Mouse (Mus musculus): ENCODE measurements around the gene Ptgr1. TPM values are rescaled to one million over a fixed set of nuclear protein-coding genes. Genes with fewer than 3 reads are reported as not detected.

Ptgr1 gene
- polyA plus RNA-seq, 1 experiment from 2014 or later = 14.7 TPM

- peaks cover 17% of the 10 kb centered on the region for H3K4me1 ChIP-seq
- no peaks in the 10 kb centered on the region for H3K9me3 ChIP-seq (replicated peaks)
- H3K27me3 ChIP-seq (ENCODE audit: low read depth, poor library complexity, severe bottlenecking) = peaks cover 21% of the 10 kb centered on the region
- H3K36me3 ChIP-seq = no peaks in the 10 kb centered on the region
- H3K27ac ChIP-seq (replicated peaks) = no peak overlapping the region
- no peak for DNase-seq (ENCODE audit: low spot score)
- no peak overlapping the region for H3K4me3 ChIP-seq
Measured at GRCm38 (mm10) chr4:58941638-58942037, 45.3 kb downstream of the Ptgr1 start.

GRCm38 (mm10) chr4:58935846-58936245 is 51.1 kb downstream of the Ptgr1 start:
- no peak overlapping the region for H3K27ac ChIP-seq (replicated peaks)
- H3K27me3 ChIP-seq (ENCODE audit: low read depth, poor library complexity, severe bottlenecking) = no peaks in the 10 kb centered on the region
- no peak overlapping the region for H3K4me3 ChIP-seq
- H3K9me3 ChIP-seq (replicated peaks) = no peaks in the 10 kb centered on the region
- no peaks in the 10 kb centered on the region for H3K36me3 ChIP-seq
- DNase-seq (ENCODE audit: low spot score) = no peak
- WGBS = 73% methylated on average over 3 of the region's 3 CpGs
- H3K4me1 ChIP-seq = peaks cover 8% of the 10 kb centered on the region

- Histone ChIP-seq H3K36me3 (no peaks in the 10 kb centered on the region), H3K4me3 (no peak overlapping the region), H3K27me3 (ENCODE audit: low read depth, poor library complexity, severe bottlenecking) (no peaks in the 10 kb centered on the region), H3K9me3 (replicated peaks) (no peaks in the 10 kb centered on the region), H3K4me1 (peaks cover 8% of the 10 kb centered on the region), H3K27ac (replicated peaks) (no peak overlapping the region; the same call in 1 of the 2 replicates)
- WGBS = 48% methylated on average over 15 of the region's 15 CpGs
- no peak for DNase-seq (ENCODE audit: low spot score)
Measured at GRCm38 (mm10) chr4:58934746-58935476, 52.0 kb downstream of the Ptgr1 start.

DNA sequence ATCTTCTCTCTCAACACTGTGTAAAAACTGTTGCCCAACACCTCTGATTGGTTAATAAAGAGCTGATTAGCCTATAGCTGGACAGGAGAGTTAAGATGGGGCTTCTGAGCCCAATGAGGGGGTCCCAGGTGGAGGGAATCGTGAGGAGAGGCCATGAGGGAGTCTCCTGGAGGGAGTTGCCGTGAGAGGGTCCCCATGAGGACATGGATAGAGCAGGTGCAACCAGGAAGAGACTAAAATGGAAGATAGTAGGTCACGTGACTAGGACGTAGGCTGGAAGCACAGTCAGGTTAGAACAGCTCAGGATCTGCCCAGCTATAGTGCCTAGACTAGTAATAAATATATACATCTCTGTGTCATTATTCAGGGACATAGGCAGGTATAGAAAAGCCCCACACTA is 52.6 kb downstream of the Ptgr1 start:
- Histone ChIP-seq H3K27ac (replicated peaks) (no peak overlapping the region), H3K4me1 (peaks cover 8% of the 10 kb centered on the region), H3K36me3 (no peaks in the 10 kb centered on the region), H3K4me3 (no peak overlapping the region), H3K27me3 (ENCODE audit: low read depth, poor library complexity, severe bottlenecking) (no peaks in the 10 kb centered on the region), H3K9me3 (replicated peaks) (no peaks in the 10 kb centered on the region)
- no peak for DNase-seq (ENCODE audit: low spot score)
- 84% methylated on average over 4 of the region's 4 CpGs for WGBS

- 84% methylated on average over 6 of the region's 6 CpGs for WGBS
- Histone ChIP-seq H3K27ac (replicated peaks) (no peak overlapping the region), H3K4me1 (peaks cover 8% of the 10 kb centered on the region), H3K36me3 (no peaks in the 10 kb centered on the region), H3K27me3 (ENCODE audit: low read depth, poor library complexity, severe bottlenecking) (no peaks in the 10 kb centered on the region), H3K4me3 (no peak overlapping the region), H3K9me3 (replicated peaks) (no peaks in the 10 kb centered on the region)
- DNase-seq (ENCODE audit: low spot score) = no peak
Measured at GRCm38 (mm10) chr4:58932541-58932940, 54.4 kb downstream of the Ptgr1 start.

GRCm38 (mm10) chr4:58927661-58928060 is 59.3 kb downstream of the Ptgr1 start:
- no peaks in the 10 kb centered on the region for H3K4me1 ChIP-seq
- 63% methylated on average over 3 of the region's 3 CpGs for WGBS
- no peaks in the 10 kb centered on the region for H3K27me3 ChIP-seq (ENCODE audit: low read depth, poor library complexity, severe bottlenecking)
- DNase-seq (ENCODE audit: low spot score) = no peak
- H3K4me3 ChIP-seq = no peak overlapping the region
- no peak overlapping the region for H3K27ac ChIP-seq (replicated peaks)
- no peaks in the 10 kb centered on the region for H3K36me3 ChIP-seq
- H3K9me3 ChIP-seq (replicated peaks) = peaks cover 4% of the 10 kb centered on the region; the same call in 1 of the 2 replicates

DNA sequence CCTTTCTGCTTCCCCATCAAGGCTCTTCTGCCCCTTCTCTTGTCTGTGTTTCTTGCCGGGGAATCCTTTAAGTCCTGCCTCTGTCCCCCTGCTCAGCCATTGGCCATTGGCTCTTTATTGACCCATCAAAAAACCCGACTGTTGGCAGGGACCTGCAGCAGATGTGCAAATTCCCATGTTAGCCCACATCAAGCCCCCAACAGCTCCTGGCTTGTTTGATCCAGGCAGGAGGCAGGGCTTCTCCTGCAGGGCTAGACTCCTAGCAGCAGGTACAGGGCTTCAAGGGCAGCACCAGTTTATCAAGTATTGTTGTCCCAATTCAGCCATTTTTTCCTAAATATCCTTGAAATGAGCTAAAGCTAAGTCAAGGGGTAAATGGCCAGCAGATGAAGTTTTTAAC is 60.8 kb downstream of the Ptgr1 start:
- Histone ChIP-seq H3K9me3 (replicated peaks) (peaks cover 4% of the 10 kb centered on the region; the same call in 1 of the 2 replicates), H3K4me3 (no peak overlapping the region), H3K36me3 (no peaks in the 10 kb centered on the region), H3K27me3 (ENCODE audit: low read depth, poor library complexity, severe bottlenecking) (no peaks in the 10 kb centered on the region), H3K4me1 (no peaks in the 10 kb centered on the region), H3K27ac (replicated peaks) (no peak overlapping the region)
- no peak for DNase-seq (ENCODE audit: low spot score)
- WGBS = 51% methylated on average over 2 of the region's 2 CpGs

- WGBS = 49% methylated on average over 5 of the region's 5 CpGs
- H3K4me1 ChIP-seq = no peaks in the 10 kb centered on the region
- no peak for DNase-seq (ENCODE audit: low spot score)
Measured at GRCm38 (mm10) chr4:58925664-58926063, 61.3 kb downstream of the Ptgr1 start.

GRCm38 (mm10) chr4:58923933-58924332 is 63.0 kb downstream of the Ptgr1 start:
- Histone ChIP-seq H3K27ac (replicated peaks) (no peak overlapping the region), H3K4me1 (no peaks in the 10 kb centered on the region), H3K9me3 (replicated peaks) (peaks cover 4% of the 10 kb centered on the region; the same call in 1 of the 2 replicates), H3K36me3 (no peaks in the 10 kb centered on the region), H3K4me3 (no peak overlapping the region), H3K27me3 (ENCODE audit: low read depth, poor library complexity, severe bottlenecking) (no peaks in the 10 kb centered on the region)
- no peak for DNase-seq (ENCODE audit: low spot score)
- 85% methylated on average over 2 of the region's 2 CpGs for WGBS

More at GRCm38 (mm10) chr4:58925664-58926063, 61.3 kb downstream of the Ptgr1 start:
- Histone ChIP-seq H3K9me3 (replicated peaks) (peaks cover 4% of the 10 kb centered on the region; the same call in 1 of the 2 replicates), H3K27me3 (ENCODE audit: low read depth, poor library complexity, severe bottlenecking) (no peaks in the 10 kb centered on the region), H3K27ac (replicated peaks) (no peak overlapping the region), H3K36me3 (no peaks in the 10 kb centered on the region), H3K4me3 (no peak overlapping the region)

Other genes with a start within 250 kb of the Ptgr1 start
- not detected in 2 replicates for gene Olfr267, start 199.4 kb downstream of the Ptgr1 start, polyA plus RNA-seq (2016; fragmentation: Nextera tagmentation; extraction: Ambion mirVana)
- gene Ecpas, start 74.4 kb downstream of the Ptgr1 start, polyA plus RNA-seq (2016; fragmentation: Nextera tagmentation; extraction: Ambion mirVana) = 30.4 and 33.2 TPM in 2 replicates
- gene Zkscan16, start 43.5 kb downstream of the Ptgr1 start, polyA plus RNA-seq (2016; fragmentation: Nextera tagmentation; extraction: Ambion mirVana) = 0.67 and 1.1 TPM in 2 replicates
- gene Dnajc25, start 7.9 kb upstream of the Ptgr1 start, polyA plus RNA-seq (2016; fragmentation: Nextera tagmentation; extraction: Ambion mirVana) = 5.9 and 8.1 TPM in 2 replicates
- 7.6 and 10.9 TPM in 2 replicates for gene Gm20503, start 16.1 kb upstream of the Ptgr1 start, polyA plus RNA-seq (2016; fragmentation: Nextera tagmentation; extraction: Ambion mirVana)
- 60.9 and 67.7 TPM in 2 replicates for gene Gng10, start 48.0 kb upstream of the Ptgr1 start, polyA plus RNA-seq (2016; fragmentation: Nextera tagmentation; extraction: Ambion mirVana)
- gene AI481877, start 151.9 kb upstream of the Ptgr1 start, polyA plus RNA-seq (2016; fragmentation: Nextera tagmentation; extraction: Ambion mirVana) = not detected in 2 replicates
- 9.8 and 9.9 TPM in 2 replicates for gene Ugcg, start 202.1 kb upstream of the Ptgr1 start, polyA plus RNA-seq (2016; fragmentation: Nextera tagmentation; extraction: Ambion mirVana)

Measured in midbrain, embryonic 10.5 days (tissue).